Mouse (Mus musculus) thymus, adult 18-20 months (tissue): Measurements from ENCODE around the gene Gnptg.
A peak's percentile ranks its signal among the peaks of the same experiment; 100 is the strongest.

Experiments
- DNase-seq, 2 experiments: peaks; one replicate each; pipeline ENCODE4 v3.0.0; 2022; ENCODE audit warnings: mixed read lengths in 2 of 2

Gnptg gene

GRCm38 (mm10) chr17:25188150-25189031, 51.5 kb downstream of the Gnptg start, which contains the start of gene Unkl:
Unkl (plus strand) TSS chr17:25188397.
- DNase-seq = peak; percentile 62

GRCm38 (mm10) chr17:25187784-25188149, 52.2 kb downstream of the Gnptg start:
- no peak for DNase-seq

- no peak for DNase-seq
Measured at GRCm38 (mm10) chr17:25184961-25185360, 55.0 kb downstream of the Gnptg start.

GRCm38 (mm10) chr17:25184129-25184691, 55.7 kb downstream of the Gnptg start, which contains the start of gene BC003965:
BC003965 (plus strand) TSS chr17:25184554.
- peak; percentile 92 to 95 for DNase-seq
